13 mouse cellular contexts compared by ENCODE assay signal in genomic region chr13:31809701-31810100, GRCm38 (mm10). TPM values are rescaled to one million over a fixed set of nuclear protein-coding genes. Genes with fewer than 3 reads are reported as not detected.
DNase-seq lines count a peak whose midpoint lies in the region; ATAC-seq lines count a peak whose summit lies in the region.
"Had no signal": no experiment of that assay in that cellular context is flagged by ENCODE, and none has a peak within 500 bp of the region (broad histone marks: within the 10 kb centered on the region; RNA-seq: fewer than 3 reads in every experiment).

No protein-coding gene starts in this region.

- no peak for DNase-seq in heart, adult 8-10 months (ENCODE audit: low spot score)
- peak; percentile 8 for DNase-seq in thymus, postnatal 0 days (ENCODE audit: low spot score)
- no peak for DNase-seq in thymus, postnatal 14 days
- no peak for DNase-seq in cerebellum, postnatal 36 days
- no peak for DNase-seq in layer of hippocampus, adult 18-20 months (ENCODE audit: low spot score in 2 of 2)
- no peak for DNase-seq in spleen, postnatal 36 days (ENCODE audit: low spot score in 2 of 2)
- DNase-seq: adrenal gland, adult 8-10 months; cerebellum, adult 8-10 months; thymus, postnatal 25 days had no signal

- peaks cover 35% of the 10 kb centered on the region for H3K4me1 ChIP-seq in heart, embryonic 13.5 days
- peaks cover 30% of the 10 kb centered on the region for H3K4me1 ChIP-seq in hindbrain, embryonic 16.5 days (ENCODE audit: control insufficient read depth, insufficient read depth, low read depth, low read length)

- peak overlapping the region; percentile 66; the same call in 1 of the 2 replicates for H3K27ac ChIP-seq in heart, embryonic 13.5 days (replicated peaks)
- H3K27ac ChIP-seq in hindbrain, embryonic 16.5 days (ENCODE audit: low read depth, low read length), result no peak overlapping the region

- H3K36me3 ChIP-seq in heart, embryonic 13.5 days, result no peaks in the 10 kb centered on the region; the same call in 1 of the 2 replicates
- no peaks in the 10 kb centered on the region for H3K36me3 ChIP-seq in hindbrain, embryonic 16.5 days (ENCODE audit: control insufficient read depth, insufficient read depth, low read length)

- peak overlapping the region; percentile 59 for H3K4me2 ChIP-seq in heart, embryonic 13.5 days
- H3K4me2 ChIP-seq in hindbrain, embryonic 16.5 days (ENCODE audit: low read length), result no peak overlapping the region

- H3K9ac ChIP-seq in heart, embryonic 13.5 days, result peak overlapping the region; percentile 77
- H3K9ac ChIP-seq in hindbrain, embryonic 16.5 days (ENCODE audit: low read depth, low read length), result no peak overlapping the region

- H3K4me3 ChIP-seq in heart, embryonic 13.5 days, result peak overlapping the region; percentile 72
- peak overlapping the region; percentile 18; the same call in 1 of the 2 replicates for H3K4me3 ChIP-seq in hindbrain, embryonic 16.5 days (ENCODE audit: low read length)

- H3K27me3 ChIP-seq in heart, embryonic 13.5 days (replicated peaks), result peaks cover 76% of the 10 kb centered on the region
- peaks cover 54% of the 10 kb centered on the region for H3K27me3 ChIP-seq in hindbrain, embryonic 16.5 days (replicated peaks; ENCODE audit: control insufficient read depth, insufficient read depth, low read length)

- 16% methylated on average over 6 of the region's 6 CpGs for WGBS in heart, embryonic 13.5 days
- 9% methylated on average over 6 of the region's 6 CpGs for WGBS in hindbrain, embryonic 16.5 days

- no peaks in the 10 kb centered on the region for H3K9me3 ChIP-seq in heart, embryonic 13.5 days
- H3K9me3 ChIP-seq in hindbrain, embryonic 16.5 days (ENCODE audit: control insufficient read depth, low read length), result no peaks in the 10 kb centered on the region

- ATAC-seq in heart, embryonic 13.5 days (ENCODE audit: extremely low read depth, insufficient number of reproducible peaks, low FRiP score, low TSS enrichment), result no peak
- no peak for ATAC-seq in hindbrain, embryonic 16.5 days

RNA-seq across cellular contexts. Expression of gene Foxc1, which starts 3.3 kb away (rescaled TPM):
- 1.4 and 1.6 TPM in 2 replicates for polyA plus RNA-seq in heart, embryonic 13.5 days (2015; fragmentation: Nextera tagmentation; extraction: Ambion mirVana)
- 1 to 10 TPM; 4.4 to 6.1 (median 4.9) TPM for total RNA-seq in heart, adult 8-10 months (2022)
- 0.75 TPM in 2 replicates for polyA plus RNA-seq in thymus, postnatal 0 days (2015; fragmentation: Nextera tagmentation; extraction: Ambion mirVana)
- 0.63 and 0.84 TPM in 2 replicates for polyA plus RNA-seq in hindbrain, embryonic 16.5 days (2015; fragmentation: Nextera tagmentation; extraction: Ambion mirVana)
- 1 to 10 TPM; 3.1 to 3.3 TPM for total RNA-seq in layer of hippocampus, adult 18-20 months (2021)
- total RNA-seq: monocyte, adult 5-6 weeks had no signal
- polyA plus RNA-seq: liver, embryonic 16.5 days had no signal
